Mouse (Mus musculus): ENCODE measurements around the gene Ctbs. TPM values are rescaled to one million over a fixed set of nuclear protein-coding genes. Genes with fewer than 3 reads are reported as not detected.
"Not testable (repeated sequence)": the region's sequence is repeated elsewhere in the genome, so short reads cannot be mapped to it uniquely, and the experiment has no call there.

Gene Ctbs
- polyA plus RNA-seq, 1 experiment from 2014 or later, result 11.3 TPM

- H3K27me3 ChIP-seq (ENCODE audit: control insufficient read depth, insufficient read depth, low read depth, low read length), result no peaks in the 10 kb centered on the region
- H3K27ac ChIP-seq (ENCODE audit: low read length), result no peak overlapping the region
- peaks cover 6% of the 10 kb centered on the region for H3K4me1 ChIP-seq (replicated peaks; ENCODE audit: control insufficient read depth, insufficient read depth, low read length)
- H3K4me3 ChIP-seq (ENCODE audit: low read length), result no peak overlapping the region
- ATAC-seq (ENCODE audit: low read depth), result no peak
- WGBS, result 85% methylated on average over 7 of the region's 7 CpGs
- H3K36me3 ChIP-seq (ENCODE audit: control insufficient read depth, insufficient read depth, low read length), result peaks cover 8% of the 10 kb centered on the region
- H3K9me3 ChIP-seq (ENCODE audit: control insufficient read depth, low read length), result no peaks in the 10 kb centered on the region
- H3K4me2 ChIP-seq (ENCODE audit: low read depth, low read length), result no peak overlapping the region
- no peak overlapping the region for H3K9ac ChIP-seq (ENCODE audit: low read length)
Measured at GRCm38 (mm10) chr3:146423710-146424109, 25.9 kb upstream of the Ctbs start.

DNA sequence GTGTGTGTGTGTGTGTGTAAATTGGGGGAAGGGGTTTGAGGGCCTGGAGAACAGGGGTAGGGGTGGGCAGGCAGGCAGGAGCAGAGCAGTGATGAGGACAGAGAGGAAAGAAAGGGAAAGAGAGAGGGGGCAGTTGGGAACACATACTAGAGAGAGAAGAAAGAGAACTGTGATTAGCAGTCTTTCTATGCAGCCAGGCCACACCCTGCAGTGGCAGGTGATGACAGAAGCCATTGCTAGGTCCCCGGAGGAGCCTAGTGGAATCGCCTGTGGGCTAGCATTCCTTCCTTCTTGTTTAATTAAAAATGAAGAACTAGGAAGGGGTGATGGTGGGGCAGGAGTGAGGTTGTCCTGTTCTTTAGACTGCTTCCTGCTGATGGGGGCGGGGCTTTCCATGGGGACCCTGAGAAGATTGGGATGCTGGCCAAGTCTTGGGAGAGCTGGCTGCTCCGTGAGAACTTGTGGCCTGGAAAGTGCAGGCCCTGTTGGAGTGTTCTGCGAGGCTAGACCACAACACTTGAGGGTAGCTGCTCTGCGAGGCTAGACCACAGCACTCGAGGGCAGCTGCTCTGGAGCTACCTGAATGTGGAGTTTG is 25.2 kb upstream of the Ctbs start:
- H3K4me2 ChIP-seq (ENCODE audit: low read depth, low read length), result no peak overlapping the region
- H3K4me1 ChIP-seq (replicated peaks; ENCODE audit: control insufficient read depth, insufficient read depth, low read length), result peaks cover 6% of the 10 kb centered on the region
- 43% methylated on average over 7 of the region's 7 CpGs for WGBS
- H3K4me3 ChIP-seq (ENCODE audit: low read length), result no peak overlapping the region
- H3K9me3 ChIP-seq (ENCODE audit: control insufficient read depth, low read length), result no peaks in the 10 kb centered on the region
- H3K27me3 ChIP-seq (ENCODE audit: control insufficient read depth, insufficient read depth, low read depth, low read length), result no peaks in the 10 kb centered on the region
- no peak overlapping the region for H3K27ac ChIP-seq (ENCODE audit: low read length)
- peaks cover 9% of the 10 kb centered on the region for H3K36me3 ChIP-seq (ENCODE audit: control insufficient read depth, insufficient read depth, low read length)
- H3K9ac ChIP-seq (ENCODE audit: low read length), result no peak overlapping the region
- peak; percentile 71; the same call in 1 of the 2 replicates for ATAC-seq (ENCODE audit: low read depth)

GRCm38 (mm10) chr3:146425902-146426301 is 23.7 kb upstream of the Ctbs start:
- no peak overlapping the region for H3K4me3 ChIP-seq (ENCODE audit: low read length)
- H3K27me3 ChIP-seq (ENCODE audit: control insufficient read depth, insufficient read depth, low read depth, low read length), result no peaks in the 10 kb centered on the region
- no peak overlapping the region for H3K27ac ChIP-seq (ENCODE audit: low read length)
- peaks cover 8% of the 10 kb centered on the region for H3K36me3 ChIP-seq (ENCODE audit: control insufficient read depth, insufficient read depth, low read length)
- H3K4me2 ChIP-seq (ENCODE audit: low read depth, low read length), result no peak overlapping the region
- no peak for ATAC-seq (ENCODE audit: low read depth)
- peaks cover 6% of the 10 kb centered on the region for H3K4me1 ChIP-seq (replicated peaks; ENCODE audit: control insufficient read depth, insufficient read depth, low read length)
- no peak overlapping the region for H3K9ac ChIP-seq (ENCODE audit: low read length)
- no peaks in the 10 kb centered on the region for H3K9me3 ChIP-seq (ENCODE audit: control insufficient read depth, low read length)
- WGBS, result 46% methylated on average over 7 of the region's 7 CpGs

- H3K27ac ChIP-seq (ENCODE audit: low read length), result no peak overlapping the region
- H3K4me3 ChIP-seq (ENCODE audit: low read length), result no peak overlapping the region
- peaks cover 4% of the 10 kb centered on the region for H3K4me1 ChIP-seq (replicated peaks; ENCODE audit: control insufficient read depth, insufficient read depth, low read length)
- H3K36me3 ChIP-seq (ENCODE audit: control insufficient read depth, insufficient read depth, low read length), result peaks cover 13% of the 10 kb centered on the region
- no peaks in the 10 kb centered on the region for H3K9me3 ChIP-seq (ENCODE audit: control insufficient read depth, low read length)
- no peak overlapping the region for H3K9ac ChIP-seq (ENCODE audit: low read length)
- WGBS, result 87% methylated on average over 8 of the region's 8 CpGs
- no peak overlapping the region for H3K4me2 ChIP-seq (ENCODE audit: low read depth, low read length)
- H3K27me3 ChIP-seq (ENCODE audit: control insufficient read depth, insufficient read depth, low read depth, low read length), result no peaks in the 10 kb centered on the region
- no peak for ATAC-seq (ENCODE audit: low read depth)
Measured at GRCm38 (mm10) chr3:146426489-146426888, 23.1 kb upstream of the Ctbs start.

- H3K4me3 ChIP-seq (ENCODE audit: low read length); H3K9ac ChIP-seq (ENCODE audit: low read length); H3K4me2 ChIP-seq (ENCODE audit: low read depth, low read length); H3K9me3 ChIP-seq (ENCODE audit: control insufficient read depth, low read length); ATAC-seq (ENCODE audit: low read depth); H3K4me1 ChIP-seq (replicated peaks; ENCODE audit: control insufficient read depth, insufficient read depth, low read length); H3K27me3 ChIP-seq (ENCODE audit: control insufficient read depth, insufficient read depth, low read depth, low read length); H3K27ac ChIP-seq (ENCODE audit: low read length): not testable (repeated sequence)
- H3K36me3 ChIP-seq (ENCODE audit: control insufficient read depth, insufficient read depth, low read length), result peaks cover 19% of the 10 kb centered on the region
- WGBS, result 91% methylated on average over 11 of the region's 11 CpGs
Measured at GRCm38 (mm10) chr3:146433063-146433462, 16.5 kb upstream of the Ctbs start.

DNA sequence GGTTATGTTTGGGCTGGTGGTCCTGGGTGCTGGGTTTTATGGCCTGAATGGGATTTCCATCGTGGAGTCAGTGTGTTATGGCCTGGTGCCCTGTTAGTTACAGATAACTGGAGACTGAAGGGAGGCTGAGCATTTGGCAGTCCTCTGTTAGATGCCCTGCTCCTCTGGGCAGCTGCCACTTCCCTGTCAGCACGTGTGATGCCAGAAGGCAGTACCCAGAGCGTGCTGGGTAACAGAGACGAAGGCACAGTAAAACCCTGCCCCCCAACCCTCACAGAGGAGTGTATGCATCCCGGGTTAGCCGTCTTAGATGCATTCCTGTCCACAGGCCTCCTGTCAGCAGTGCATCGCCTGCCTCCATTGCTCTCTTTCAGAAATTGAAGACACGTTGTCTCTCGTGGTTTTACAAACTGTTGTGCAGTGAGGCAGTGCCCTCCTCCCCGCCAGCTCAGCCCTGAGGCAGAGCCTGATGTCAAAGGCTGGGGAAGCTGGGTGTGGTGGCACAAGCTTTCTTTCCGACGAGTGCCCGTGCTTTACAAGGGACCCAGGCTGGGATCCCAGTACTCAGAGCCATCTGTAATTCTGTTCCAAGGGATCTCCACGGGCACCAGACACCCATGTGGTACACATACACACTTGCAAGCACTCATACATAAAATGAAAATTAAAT is 15.8 kb upstream of the Ctbs start:
- WGBS, result 89% methylated on average over 14 of the region's 14 CpGs
- Histone ChIP-seq H3K4me2 (ENCODE audit: low read depth, low read length) (no peak overlapping the region), H3K4me1 (replicated peaks; ENCODE audit: control insufficient read depth, insufficient read depth, low read length) (no peaks in the 10 kb centered on the region), H3K36me3 (ENCODE audit: control insufficient read depth, insufficient read depth, low read length) (peaks cover 23% of the 10 kb centered on the region), H3K27ac (ENCODE audit: low read length) (no peak overlapping the region), H3K27me3 (ENCODE audit: control insufficient read depth, insufficient read depth, low read depth, low read length) (no peaks in the 10 kb centered on the region), H3K9me3 (ENCODE audit: control insufficient read depth, low read length) (no peaks in the 10 kb centered on the region), H3K4me3 (ENCODE audit: low read length) (no peak overlapping the region), H3K9ac (ENCODE audit: low read length) (no peak overlapping the region)
- no peak for ATAC-seq (ENCODE audit: low read depth)

DNA sequence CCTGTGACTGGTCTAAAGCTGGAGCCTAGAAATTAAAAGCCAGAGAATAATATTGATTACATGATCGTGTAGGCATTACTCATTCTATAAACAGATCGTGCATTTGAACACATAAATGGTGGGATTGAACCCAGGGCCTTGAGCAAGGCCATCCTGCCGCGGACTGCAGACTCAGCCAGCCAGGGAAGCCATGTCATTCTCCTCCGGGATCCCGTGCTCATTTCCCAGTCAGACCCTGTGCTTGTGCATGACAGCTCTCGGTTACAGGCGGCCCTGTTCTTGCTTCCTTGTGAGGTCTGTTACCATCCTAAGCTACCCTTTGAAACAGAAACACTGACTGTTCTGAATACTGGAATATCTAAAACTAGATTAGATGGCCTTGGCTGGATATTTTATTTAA is 14.9 kb upstream of the Ctbs start:
- no peaks in the 10 kb centered on the region for H3K4me1 ChIP-seq (replicated peaks; ENCODE audit: control insufficient read depth, insufficient read depth, low read length)
- no peak overlapping the region for H3K4me2 ChIP-seq (ENCODE audit: low read depth, low read length)
- peaks cover 22% of the 10 kb centered on the region for H3K36me3 ChIP-seq (ENCODE audit: control insufficient read depth, insufficient read depth, low read length)
- no peak overlapping the region for H3K4me3 ChIP-seq (ENCODE audit: low read length)
- 87% methylated on average over 8 of the region's 8 CpGs for WGBS
- H3K27me3 ChIP-seq (ENCODE audit: control insufficient read depth, insufficient read depth, low read depth, low read length), result no peaks in the 10 kb centered on the region
- H3K27ac ChIP-seq (ENCODE audit: low read length), result no peak overlapping the region
- H3K9ac ChIP-seq (ENCODE audit: low read length), result no peak overlapping the region
- H3K9me3 ChIP-seq (ENCODE audit: control insufficient read depth, low read length), result no peaks in the 10 kb centered on the region
- ATAC-seq (ENCODE audit: low read depth), result no peak

GRCm38 (mm10) chr3:146435533-146435932 is 14.1 kb upstream of the Ctbs start:
- WGBS, result 91% methylated on average over 11 of the region's 11 CpGs
- H3K4me2 ChIP-seq (ENCODE audit: low read depth, low read length), result no peak overlapping the region

GRCm38 (mm10) chr3:146436114-146436513 is 13.5 kb upstream of the Ctbs start:
- no peak overlapping the region for H3K4me2 ChIP-seq (ENCODE audit: low read depth, low read length)
- WGBS, result 87% methylated on average over 8 of the region's 8 CpGs
- ATAC-seq (ENCODE audit: low read depth), result no peak
- H3K9ac ChIP-seq (ENCODE audit: low read length), result no peak overlapping the region
- H3K27ac ChIP-seq (ENCODE audit: low read length), result no peak overlapping the region
- H3K9me3 ChIP-seq (ENCODE audit: control insufficient read depth, low read length), result no peaks in the 10 kb centered on the region
- no peaks in the 10 kb centered on the region for H3K27me3 ChIP-seq (ENCODE audit: control insufficient read depth, insufficient read depth, low read depth, low read length)
- H3K4me3 ChIP-seq (ENCODE audit: low read length), result no peak overlapping the region
- H3K4me1 ChIP-seq (replicated peaks; ENCODE audit: control insufficient read depth, insufficient read depth, low read length), result no peaks in the 10 kb centered on the region
- peaks cover 22% of the 10 kb centered on the region for H3K36me3 ChIP-seq (ENCODE audit: control insufficient read depth, insufficient read depth, low read length)

More at GRCm38 (mm10) chr3:146435533-146435932, 14.1 kb upstream of the Ctbs start:
- Histone ChIP-seq H3K9ac (ENCODE audit: low read length) (no peak overlapping the region), H3K27me3 (ENCODE audit: control insufficient read depth, insufficient read depth, low read depth, low read length) (no peaks in the 10 kb centered on the region), H3K27ac (ENCODE audit: low read length) (no peak overlapping the region), H3K4me3 (ENCODE audit: low read length) (no peak overlapping the region), H3K9me3 (ENCODE audit: control insufficient read depth, low read length) (no peaks in the 10 kb centered on the region), H3K4me1 (replicated peaks; ENCODE audit: control insufficient read depth, insufficient read depth, low read length) (no peaks in the 10 kb centered on the region), H3K36me3 (ENCODE audit: control insufficient read depth, insufficient read depth, low read length) (peaks cover 25% of the 10 kb centered on the region)
- no peak for ATAC-seq (ENCODE audit: low read depth)

Data from lung, embryonic 16.5 days (tissue).